Mouse (Mus musculus): ENCODE measurements at regions not wholly inside any gene's neighbourhood (a gene's known extent, or its start where the extent isn't known, plus 50 kb on each side); places are given as distances from the start of the nearest gene placed in this dataset.

DNA sequence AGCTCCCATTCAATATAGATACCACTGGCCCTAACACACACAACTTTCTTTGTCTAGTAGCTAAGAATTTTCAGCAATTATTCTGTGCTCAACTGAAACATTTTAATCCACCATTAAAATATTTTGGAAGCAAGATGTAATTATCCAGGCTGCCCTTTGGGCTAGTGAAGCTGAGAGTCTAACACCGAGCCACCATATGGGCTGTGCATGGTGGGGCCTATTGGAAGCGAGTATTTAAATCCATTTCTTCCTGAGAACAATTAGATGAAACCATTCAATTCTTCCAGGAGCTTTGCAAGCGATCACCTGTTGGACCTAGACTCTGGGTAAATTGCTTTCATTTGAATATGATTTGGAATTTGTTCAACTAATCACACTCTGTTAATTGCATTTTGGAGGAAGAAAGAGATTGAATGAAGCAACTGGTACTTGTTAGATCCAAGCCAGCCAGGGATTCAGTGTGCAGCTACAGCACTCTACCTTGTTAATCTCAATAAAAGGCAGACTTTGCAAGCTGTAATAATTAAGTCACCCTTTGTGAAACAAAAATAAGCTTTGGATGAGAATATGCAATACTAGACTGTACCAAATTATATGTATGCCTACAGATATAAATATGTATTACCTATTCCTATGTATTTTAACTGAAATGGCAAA is 1533.6 kb upstream of the Tenm4 start:
- no peak overlapping the region for H3K27ac ChIP-seq (ENCODE audit: low read depth, low read length)
- WGBS = 89% methylated on average over 3 of the region's 3 CpGs
- H3K9ac ChIP-seq (ENCODE audit: low read length) = no peak overlapping the region
- H3K9me3 ChIP-seq (ENCODE audit: control insufficient read depth, low read length) = no peaks in the 10 kb centered on the region
- H3K27me3 ChIP-seq (ENCODE audit: control insufficient read depth, insufficient read depth, low read length) = no peaks in the 10 kb centered on the region
- H3K36me3 ChIP-seq (ENCODE audit: control insufficient read depth, insufficient read depth, low read length) = no peaks in the 10 kb centered on the region
- no peak for ATAC-seq (ENCODE audit: insufficient read depth, low FRiP score, low TSS enrichment)
- no peak overlapping the region for H3K4me2 ChIP-seq (ENCODE audit: low read depth)
- DNase-seq (ENCODE audit: low spot score) = no peak
- no peak overlapping the region for H3K4me3 ChIP-seq (ENCODE audit: low read depth, low read length)
- no peaks in the 10 kb centered on the region for H3K4me1 ChIP-seq (ENCODE audit: control insufficient read depth, insufficient read depth, low read length)

- no peaks in the 10 kb centered on the region for H3K9me3 ChIP-seq (ENCODE audit: control insufficient read depth, low read length)
- no peaks in the 10 kb centered on the region for H3K27me3 ChIP-seq (ENCODE audit: control insufficient read depth, insufficient read depth, low read length)
- ATAC-seq (ENCODE audit: insufficient read depth, low FRiP score, low TSS enrichment) (no peak), DNase-seq (ENCODE audit: low spot score) (no peak)
- no peak overlapping the region for H3K9ac ChIP-seq (ENCODE audit: low read length)
- no peaks in the 10 kb centered on the region for H3K36me3 ChIP-seq (ENCODE audit: control insufficient read depth, insufficient read depth, low read length)
- no peak overlapping the region for H3K27ac ChIP-seq (ENCODE audit: low read depth, low read length)
- H3K4me1 ChIP-seq (ENCODE audit: control insufficient read depth, insufficient read depth, low read length) = no peaks in the 10 kb centered on the region
- H3K4me3 ChIP-seq (ENCODE audit: low read depth, low read length) = no peak overlapping the region
- H3K4me2 ChIP-seq (ENCODE audit: low read depth) = no peak overlapping the region
- 60% methylated on average over 7 of the region's 7 CpGs for WGBS
Measured at GRCm38 (mm10) chr7:94644560-94645285, 1526.3 kb upstream of the Tenm4 start.

DNA sequence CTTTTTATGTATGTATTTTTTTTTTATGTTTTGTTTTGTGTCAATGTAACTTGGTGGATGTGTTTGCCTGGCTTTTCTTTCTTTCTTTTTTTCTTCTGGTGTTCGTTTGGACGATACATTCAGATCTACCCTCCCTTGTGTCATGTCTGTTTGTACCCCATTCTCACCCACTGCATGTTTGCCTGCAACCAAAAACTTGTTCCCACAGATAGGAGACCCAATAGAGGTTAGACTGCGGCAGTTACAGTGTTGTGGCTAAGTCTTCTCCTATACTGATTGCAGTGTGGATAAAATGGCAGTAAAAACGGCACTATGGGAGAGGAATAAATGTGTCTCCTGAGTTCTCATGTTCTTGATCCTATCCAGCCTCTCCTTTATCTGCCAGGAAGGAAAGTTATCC is 1525.7 kb upstream of the Tenm4 start:
- DNase-seq (ENCODE audit: low spot score) = no peak
- Histone ChIP-seq H3K27me3 (ENCODE audit: control insufficient read depth, insufficient read depth, low read length) (no peaks in the 10 kb centered on the region), H3K27ac (ENCODE audit: low read depth, low read length) (no peak overlapping the region), H3K4me2 (ENCODE audit: low read depth) (no peak overlapping the region), H3K9me3 (ENCODE audit: control insufficient read depth, low read length) (no peaks in the 10 kb centered on the region), H3K4me1 (ENCODE audit: control insufficient read depth, insufficient read depth, low read length) (no peaks in the 10 kb centered on the region), H3K36me3 (ENCODE audit: control insufficient read depth, insufficient read depth, low read length) (no peaks in the 10 kb centered on the region), H3K4me3 (ENCODE audit: low read depth, low read length) (no peak overlapping the region), H3K9ac (ENCODE audit: low read length) (no peak overlapping the region)
- no peak for ATAC-seq (ENCODE audit: insufficient read depth, low FRiP score, low TSS enrichment)
- 62% methylated on average over 4 of the region's 4 CpGs for WGBS

GRCm38 (mm10) chr7:94650462-94650861 is 1520.6 kb upstream of the Tenm4 start:
- DNase-seq (ENCODE audit: low spot score) (no peak), ATAC-seq (ENCODE audit: insufficient read depth, low FRiP score, low TSS enrichment) (no peak)
- Histone ChIP-seq H3K27ac (ENCODE audit: low read depth, low read length) (no peak overlapping the region), H3K4me2 (ENCODE audit: low read depth) (no peak overlapping the region), H3K27me3 (ENCODE audit: control insufficient read depth, insufficient read depth, low read length) (no peaks in the 10 kb centered on the region), H3K4me3 (ENCODE audit: low read depth, low read length) (no peak overlapping the region), H3K4me1 (ENCODE audit: control insufficient read depth, insufficient read depth, low read length) (no peaks in the 10 kb centered on the region), H3K9ac (ENCODE audit: low read length) (no peak overlapping the region), H3K9me3 (ENCODE audit: control insufficient read depth, low read length) (no peaks in the 10 kb centered on the region), H3K36me3 (ENCODE audit: control insufficient read depth, insufficient read depth, low read length) (no peaks in the 10 kb centered on the region)
- WGBS = 60% methylated on average over 1 of the region's 1 CpGs

- DNase-seq (ENCODE audit: low spot score) (no peak), ATAC-seq (ENCODE audit: insufficient read depth, low FRiP score, low TSS enrichment) (no peak)
- H3K36me3 ChIP-seq (ENCODE audit: control insufficient read depth, insufficient read depth, low read length) = no peaks in the 10 kb centered on the region
- H3K9me3 ChIP-seq (ENCODE audit: control insufficient read depth, low read length) = no peaks in the 10 kb centered on the region
- no peaks in the 10 kb centered on the region for H3K4me1 ChIP-seq (ENCODE audit: control insufficient read depth, insufficient read depth, low read length)
- no peaks in the 10 kb centered on the region for H3K27me3 ChIP-seq (ENCODE audit: control insufficient read depth, insufficient read depth, low read length)
- H3K4me3 ChIP-seq (ENCODE audit: low read depth, low read length) = no peak overlapping the region
- 92% methylated on average over 4 of the region's 4 CpGs for WGBS
- no peak overlapping the region for H3K9ac ChIP-seq (ENCODE audit: low read length)
- no peak overlapping the region for H3K4me2 ChIP-seq (ENCODE audit: low read depth)
- H3K27ac ChIP-seq (ENCODE audit: low read depth, low read length) = no peak overlapping the region
Measured at GRCm38 (mm10) chr7:94666392-94667155, 1504.5 kb upstream of the Tenm4 start.

DNA sequence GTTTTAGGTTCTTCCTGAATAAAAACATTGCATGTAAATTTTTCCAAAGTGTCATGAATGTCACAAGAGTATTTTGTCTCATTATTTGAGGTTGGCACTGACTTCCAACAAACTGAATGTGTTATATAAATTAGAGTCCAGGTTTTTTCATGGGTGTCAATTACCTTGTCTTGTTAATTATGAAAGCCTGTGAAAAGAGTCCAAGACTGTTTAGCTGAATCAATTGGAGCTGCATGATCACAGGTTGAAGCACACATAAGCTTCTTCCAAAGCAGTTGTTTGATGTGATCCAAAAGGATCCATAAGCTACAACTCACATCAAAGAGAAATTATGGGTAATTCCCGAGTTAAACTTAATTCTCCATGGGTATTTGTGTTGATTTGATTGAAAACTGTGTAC is 1502.8 kb upstream of the Tenm4 start:
- WGBS = 61% methylated on average over 1 of the region's 1 CpGs
- no peaks in the 10 kb centered on the region for H3K4me1 ChIP-seq (ENCODE audit: control insufficient read depth, insufficient read depth, low read length)
- no peaks in the 10 kb centered on the region for H3K36me3 ChIP-seq (ENCODE audit: control insufficient read depth, insufficient read depth, low read length)
- H3K4me3 ChIP-seq (ENCODE audit: low read depth, low read length) = no peak overlapping the region
- H3K9ac ChIP-seq (ENCODE audit: low read length) = no peak overlapping the region
- H3K4me2 ChIP-seq (ENCODE audit: low read depth) = no peak overlapping the region
- no peaks in the 10 kb centered on the region for H3K27me3 ChIP-seq (ENCODE audit: control insufficient read depth, insufficient read depth, low read length)
- ATAC-seq (ENCODE audit: insufficient read depth, low FRiP score, low TSS enrichment) = no peak
- no peak overlapping the region for H3K27ac ChIP-seq (ENCODE audit: low read depth, low read length)
- H3K9me3 ChIP-seq (ENCODE audit: control insufficient read depth, low read length) = no peaks in the 10 kb centered on the region
- DNase-seq (ENCODE audit: low spot score) = no peak

DNA sequence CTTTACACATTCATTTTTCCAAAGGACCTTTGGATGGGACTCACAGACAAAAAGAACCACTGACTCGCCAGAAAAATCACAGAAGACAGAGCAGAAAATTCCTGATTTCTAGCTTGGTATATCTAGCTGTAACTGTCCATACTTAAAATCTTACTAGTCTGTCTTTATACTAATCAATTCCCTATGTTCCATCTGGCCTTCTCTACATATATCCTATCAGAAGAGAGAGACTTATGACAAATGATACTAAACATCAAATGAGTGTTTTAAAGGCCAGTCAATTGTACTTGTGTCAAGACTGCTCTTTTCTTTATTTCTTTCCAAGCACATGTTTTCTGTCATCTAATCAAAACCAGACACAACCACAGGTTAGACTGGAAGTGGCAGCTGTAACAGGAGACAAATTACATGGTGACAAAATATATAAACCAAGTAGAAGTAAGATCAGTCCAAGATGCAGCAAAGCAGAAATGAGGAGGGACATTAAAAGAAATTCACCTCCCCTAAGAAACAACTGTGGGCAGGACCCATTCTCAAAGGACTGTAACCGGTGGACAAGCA is 1502.1 kb upstream of the Tenm4 start:
- Histone ChIP-seq H3K9me3 (ENCODE audit: control insufficient read depth, low read length) (no peaks in the 10 kb centered on the region), H3K4me1 (ENCODE audit: control insufficient read depth, insufficient read depth, low read length) (no peaks in the 10 kb centered on the region), H3K36me3 (ENCODE audit: control insufficient read depth, insufficient read depth, low read length) (no peaks in the 10 kb centered on the region), H3K27ac (ENCODE audit: low read depth, low read length) (no peak overlapping the region), H3K4me2 (ENCODE audit: low read depth) (no peak overlapping the region), H3K4me3 (ENCODE audit: low read depth, low read length) (no peak overlapping the region), H3K27me3 (ENCODE audit: control insufficient read depth, insufficient read depth, low read length) (no peaks in the 10 kb centered on the region), H3K9ac (ENCODE audit: low read length) (no peak overlapping the region)
- ATAC-seq (ENCODE audit: insufficient read depth, low FRiP score, low TSS enrichment) = no peak
- WGBS = 68% methylated on average over 2 of the region's 2 CpGs
- no peak for DNase-seq (ENCODE audit: low spot score)

DNA sequence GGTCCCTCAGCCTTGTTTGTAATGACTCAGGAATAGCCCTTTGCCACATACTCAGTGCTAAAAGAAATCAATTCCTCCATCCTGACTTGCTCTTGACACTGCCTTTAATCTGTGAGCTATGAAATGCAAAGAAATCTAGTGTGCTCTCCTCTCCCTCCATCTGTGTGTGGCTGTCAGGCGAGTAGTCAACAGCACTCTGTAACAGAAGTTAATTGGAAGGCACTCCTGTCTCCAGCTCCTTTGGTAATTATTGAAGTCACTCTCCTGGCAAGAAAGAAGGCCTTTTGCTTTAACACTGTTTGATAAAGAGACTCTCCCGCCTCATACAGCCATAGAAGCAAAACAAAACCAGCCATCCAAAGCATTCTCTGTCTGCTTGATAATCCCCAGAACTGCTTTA is 1483.2 kb upstream of the Tenm4 start:
- ATAC-seq (ENCODE audit: insufficient read depth, low FRiP score, low TSS enrichment) = no peak
- 58% methylated on average over 2 of the region's 2 CpGs for WGBS

More for the DNA sequence above, 1483.2 kb upstream of the Tenm4 start:
- Histone ChIP-seq H3K4me2 (ENCODE audit: low read depth) (no peak overlapping the region), H3K9ac (ENCODE audit: low read length) (no peak overlapping the region), H3K9me3 (ENCODE audit: control insufficient read depth, low read length) (no peaks in the 10 kb centered on the region), H3K27ac (ENCODE audit: low read depth, low read length) (no peak overlapping the region), H3K36me3 (ENCODE audit: control insufficient read depth, insufficient read depth, low read length) (no peaks in the 10 kb centered on the region), H3K4me3 (ENCODE audit: low read depth, low read length) (no peak overlapping the region), H3K4me1 (ENCODE audit: control insufficient read depth, insufficient read depth, low read length) (no peaks in the 10 kb centered on the region), H3K27me3 (ENCODE audit: control insufficient read depth, insufficient read depth, low read length) (no peaks in the 10 kb centered on the region)
- DNase-seq (ENCODE audit: low spot score) = no peak
